ENCODE assay signal across 10 mouse cellular contexts in the genomic region with DNA sequence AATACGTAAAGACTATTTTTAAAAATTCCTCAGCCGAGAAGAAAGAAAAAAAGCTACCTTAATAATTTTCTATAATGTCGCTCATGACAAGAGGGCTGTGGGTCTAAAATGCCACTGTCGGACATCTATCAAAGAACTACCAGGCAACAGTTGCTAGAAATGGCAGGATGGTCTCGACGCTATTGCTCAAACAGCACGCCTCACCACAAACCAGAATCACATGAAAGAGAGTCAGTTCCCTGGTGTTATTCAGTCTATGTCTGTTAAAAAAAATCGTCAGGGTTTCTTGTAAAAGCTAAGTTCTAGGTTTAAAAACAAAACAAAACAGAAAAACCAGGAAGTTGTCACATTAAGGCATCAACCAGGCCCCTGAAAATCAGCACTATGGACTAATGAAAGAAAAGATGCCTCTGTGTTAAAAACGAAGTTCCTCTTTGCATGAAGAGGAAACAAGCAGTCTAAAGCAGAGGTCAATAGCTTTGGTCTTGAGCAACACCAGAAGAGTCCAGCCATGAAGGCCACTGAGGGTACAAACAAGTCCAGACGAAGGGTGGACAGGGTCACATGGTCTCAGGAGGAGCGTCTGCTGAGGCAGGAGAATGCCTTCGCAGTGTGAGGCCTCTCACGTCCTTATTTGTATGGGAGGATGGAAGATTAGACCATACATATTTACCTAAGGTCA. TPM values are rescaled to one million over a fixed set of nuclear protein-coding genes. Genes with fewer than 3 reads are reported as not detected.
A peak's percentile ranks its signal among the peaks of the same experiment; 100 is the strongest.
DNase-seq lines count a peak whose midpoint lies in the region; ATAC-seq and TF ChIP-seq lines count a peak whose summit lies in the region.
"Had no signal": no experiment of that assay in that cellular context is flagged by ENCODE, and none has a peak within 500 bp of the region (broad histone marks: within the 10 kb centered on the region; RNA-seq: fewer than 3 reads in every experiment).

No protein-coding gene starts in this region.

- H3K9me3 ChIP-seq in intestine, embryonic 15.5 days, result no peaks in the 10 kb centered on the region
- H3K9me3 ChIP-seq in stomach, embryonic 16.5 days (replicated peaks; ENCODE audit: control insufficient read depth, low read length), result no peaks in the 10 kb centered on the region
- no peaks in the 10 kb centered on the region for H3K9me3 ChIP-seq in neural tube, embryonic 15.5 days (replicated peaks)

- WGBS in intestine, embryonic 15.5 days, result 75% methylated on average over 13 of the region's 13 CpGs
- 72% methylated on average over 13 of the region's 13 CpGs for WGBS in stomach, embryonic 16.5 days
- WGBS in neural tube, embryonic 15.5 days, result 90% methylated on average over 13 of the region's 13 CpGs

- TF ChIP-seq CTCF in gastrocnemius, adult 2 months (IDR thresholded peaks at IDR 0.05), result no peak

- peaks cover 5% of the 10 kb centered on the region; the same call in 1 of the 2 replicates for H3K4me1 ChIP-seq in intestine, embryonic 15.5 days (replicated peaks)
- H3K4me1 ChIP-seq in stomach, embryonic 16.5 days (ENCODE audit: control insufficient read depth, insufficient read depth, low read length), result peaks cover 15% of the 10 kb centered on the region
- peaks cover 9% of the 10 kb centered on the region; the same call in 1 of the 2 replicates for H3K4me1 ChIP-seq in neural tube, embryonic 15.5 days

- no peaks in the 10 kb centered on the region for H3K27me3 ChIP-seq in intestine, embryonic 15.5 days (replicated peaks)
- H3K27me3 ChIP-seq in stomach, embryonic 16.5 days (ENCODE audit: control insufficient read depth, insufficient read depth, low read length), result no peaks in the 10 kb centered on the region
- no peaks in the 10 kb centered on the region for H3K27me3 ChIP-seq in neural tube, embryonic 15.5 days (replicated peaks)

- no peak overlapping the region for H3K9ac ChIP-seq in intestine, embryonic 15.5 days
- H3K9ac ChIP-seq in stomach, embryonic 16.5 days (ENCODE audit: low read length), result no peak overlapping the region
- H3K9ac ChIP-seq in neural tube, embryonic 15.5 days (replicated peaks), result no peak overlapping the region
- H3K9ac ChIP-seq: liver, embryonic 14.5 days had no signal

- peak; percentile 61 for ATAC-seq in intestine, embryonic 15.5 days
- ATAC-seq in stomach, embryonic 16.5 days (ENCODE audit: insufficient read depth, low FRiP score), result no peak
- ATAC-seq in neural tube, embryonic 15.5 days (ENCODE audit: low FRiP score), result no peak

- no peak for DNase-seq in gastrocnemius, adult 2 months
- DNase-seq in gastrocnemius, adult 8-10 months (ENCODE audit: low spot score in 2 of 2), result no peak
- peak; percentile 55 for DNase-seq in lung, postnatal 36 days
- no peak for DNase-seq in lung, postnatal 14 days
- DNase-seq in left cerebral cortex, postnatal 10 days (ENCODE audit: extremely low spot score in 1 of 2, low spot score in 2 of 2), result no peak
- DNase-seq: heart, postnatal 4 days had no signal

- intact Hi-C loops in gastrocnemius, adult 2 months (cut with DNase I), result no loop called here
- intact Hi-C loops in left cerebral cortex, postnatal 10 days (cut with DNase I), result no loop called here

- H3K27ac ChIP-seq in gastrocnemius, adult 2 months, result 0 out of 2 replicates have a peak overlapping the region, but pooled peaks have one; percentile 28
- no peak overlapping the region for H3K27ac ChIP-seq in intestine, embryonic 15.5 days
- peak overlapping the region; percentile 64 for H3K27ac ChIP-seq in stomach, embryonic 16.5 days (ENCODE audit: low read length)
- H3K27ac ChIP-seq in neural tube, embryonic 15.5 days (replicated peaks), result no peak overlapping the region
- H3K27ac ChIP-seq: liver, embryonic 14.5 days had no signal

- no peak overlapping the region for H3K4me2 ChIP-seq in intestine, embryonic 15.5 days (replicated peaks)
- H3K4me2 ChIP-seq in stomach, embryonic 16.5 days (ENCODE audit: low read depth, low read length), result no peak overlapping the region
- no peak overlapping the region for H3K4me2 ChIP-seq in neural tube, embryonic 15.5 days

- H3K4me3 ChIP-seq in gastrocnemius, adult 2 months, result no peak overlapping the region
- H3K4me3 ChIP-seq in intestine, embryonic 15.5 days (replicated peaks), result no peak overlapping the region
- no peak overlapping the region for H3K4me3 ChIP-seq in stomach, embryonic 16.5 days (replicated peaks; ENCODE audit: low read length)
- H3K4me3 ChIP-seq in neural tube, embryonic 15.5 days (replicated peaks), result no peak overlapping the region

- peaks cover 4% of the 10 kb centered on the region; the same call in 1 of the 2 replicates for H3K36me3 ChIP-seq in intestine, embryonic 15.5 days
- H3K36me3 ChIP-seq in stomach, embryonic 16.5 days (ENCODE audit: control insufficient read depth, insufficient read depth, low read length), result peaks cover 12% of the 10 kb centered on the region
- H3K36me3 ChIP-seq in neural tube, embryonic 15.5 days, result peaks cover 17% of the 10 kb centered on the region

RNA-seq across cellular contexts. Expression of a gene that starts 37.6 kb away (rescaled TPM):
- 10 to 100 TPM in 1 of 2 experiments, 1 to 10 TPM in 1; 8.3 to 16.9 TPM for total RNA-seq in gastrocnemius, adult 2 months (2021)
- 10 to 100 TPM; 10.1 to 12.5 (median 11.9) TPM for total RNA-seq in gastrocnemius, adult 8-10 months (2022)
- 27.2 and 29.0 TPM in 2 replicates for polyA plus RNA-seq in intestine, embryonic 15.5 days (2015; fragmentation: Nextera tagmentation; extraction: Ambion mirVana)
- 30.3 and 33.6 TPM in 2 replicates for polyA plus RNA-seq in stomach, embryonic 16.5 days (2015; fragmentation: Nextera tagmentation; extraction: Ambion mirVana)
- 18.4 and 19.0 TPM in 2 replicates for polyA plus RNA-seq in neural tube, embryonic 15.5 days (2015; fragmentation: Nextera tagmentation; extraction: Ambion mirVana)
- total RNA-seq in left cerebral cortex, postnatal 10 days (2021), result 10 to 100 TPM; 22.6 to 24.0 TPM

Comparison
In these comparisons a context has a peak if more than half of its experiments do, and no peak if none do; other contexts are left out.
1. H3K27ac ChIP-seq: peak in gastrocnemius, adult 2 months (single experiment) and stomach, embryonic 16.5 days (single experiment); none in intestine, embryonic 15.5 days (single experiment) and neural tube, embryonic 15.5 days (single experiment).